Mouse (Mus musculus): ENCODE results near the gene Cd101. TPM values are rescaled to one million over a fixed set of nuclear protein-coding genes. Genes with fewer than 3 reads are reported as not detected.

The Cd101 gene
- polyA plus RNA-seq, 1 experiment from 2014 or later: 0.26 TPM

DNA sequence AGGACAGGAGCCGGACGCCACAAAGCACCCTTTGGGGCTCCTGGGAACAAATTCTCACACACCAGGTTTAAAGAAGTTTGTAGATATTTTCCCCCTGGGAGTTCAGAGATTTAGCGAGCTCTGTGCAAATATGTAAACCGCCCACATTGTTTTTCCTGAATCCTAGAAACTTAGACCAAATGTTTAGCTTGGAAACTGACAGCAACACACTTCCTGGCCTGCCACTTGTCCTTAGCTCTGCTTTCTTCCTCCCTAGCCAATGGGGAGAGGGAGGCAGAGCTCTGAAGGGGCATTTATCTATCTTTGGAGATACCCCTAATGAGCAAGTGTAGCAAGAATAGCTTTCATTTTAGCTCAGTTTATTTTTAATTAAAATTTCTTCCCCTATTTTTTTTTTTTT lies 14.1 kb downstream of the Cd101 start:
- Histone ChIP-seq H3K9ac (ENCODE audit: low read depth, low read length) (0 out of 2 replicates have a peak overlapping the region, but pooled peaks have one; percentile 43), H3K4me2 (no peak overlapping the region; the same call in 1 of the 2 replicates), H3K27me3 (ENCODE audit: control insufficient read depth, insufficient read depth, low read length) (no peaks in the 10 kb centered on the region), H3K4me3 (ENCODE audit: low read depth, low read length) (no peak overlapping the region), H3K9me3 (replicated peaks; ENCODE audit: control insufficient read depth, low read length) (no peaks in the 10 kb centered on the region), H3K27ac (ENCODE audit: low read depth, low read length) (0 out of 2 replicates have a peak overlapping the region, but pooled peaks have one; percentile 7), H3K36me3 (ENCODE audit: control insufficient read depth, insufficient read depth, low read length) (no peaks in the 10 kb centered on the region), H3K4me1 (ENCODE audit: control insufficient read depth, insufficient read depth, low read length) (peaks cover 21% of the 10 kb centered on the region)
- no peak for ATAC-seq (replicated peaks; ENCODE audit: insufficient number of reproducible peaks, low FRiP score, low TSS enrichment)
- WGBS (ENCODE audit: insufficient replicate concordance): 41% methylated on average over 4 of the region's 4 CpGs

DNA sequence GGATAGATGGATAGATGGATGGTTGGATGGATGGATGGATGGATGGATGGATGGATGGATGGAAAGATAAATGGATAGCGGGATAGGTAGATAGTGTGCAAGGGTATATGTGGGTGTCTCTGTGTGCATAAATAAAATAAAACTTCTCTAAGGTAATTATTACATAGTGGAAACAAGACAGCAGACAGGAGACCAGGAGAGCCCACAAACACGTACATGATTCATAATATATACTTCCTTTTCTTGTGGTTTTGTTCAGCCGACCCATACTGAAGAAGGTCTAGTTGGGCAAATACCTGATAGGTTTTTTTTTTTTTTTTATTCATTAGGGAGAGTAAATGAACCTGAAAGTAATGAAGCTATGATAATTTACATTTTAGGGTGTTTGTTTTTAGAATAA lies 15.8 kb downstream of the Cd101 start:
- WGBS (ENCODE audit: insufficient replicate concordance): 87% methylated on average over 3 of the region's 3 CpGs
- no peak for ATAC-seq (replicated peaks; ENCODE audit: insufficient number of reproducible peaks, low FRiP score, low TSS enrichment)
- H3K4me1 ChIP-seq (ENCODE audit: control insufficient read depth, insufficient read depth, low read length): peaks cover 21% of the 10 kb centered on the region
- no peaks in the 10 kb centered on the region for H3K27me3 ChIP-seq (ENCODE audit: control insufficient read depth, insufficient read depth, low read length)
- H3K4me3 ChIP-seq (ENCODE audit: low read depth, low read length): no peak overlapping the region
- H3K36me3 ChIP-seq (ENCODE audit: control insufficient read depth, insufficient read depth, low read length): no peaks in the 10 kb centered on the region
- H3K4me2 ChIP-seq: no peak overlapping the region
- no peak overlapping the region for H3K27ac ChIP-seq (ENCODE audit: low read depth, low read length)
- H3K9me3 ChIP-seq (replicated peaks; ENCODE audit: control insufficient read depth, low read length): no peaks in the 10 kb centered on the region
- H3K9ac ChIP-seq (ENCODE audit: low read depth, low read length): no peak overlapping the region

DNA sequence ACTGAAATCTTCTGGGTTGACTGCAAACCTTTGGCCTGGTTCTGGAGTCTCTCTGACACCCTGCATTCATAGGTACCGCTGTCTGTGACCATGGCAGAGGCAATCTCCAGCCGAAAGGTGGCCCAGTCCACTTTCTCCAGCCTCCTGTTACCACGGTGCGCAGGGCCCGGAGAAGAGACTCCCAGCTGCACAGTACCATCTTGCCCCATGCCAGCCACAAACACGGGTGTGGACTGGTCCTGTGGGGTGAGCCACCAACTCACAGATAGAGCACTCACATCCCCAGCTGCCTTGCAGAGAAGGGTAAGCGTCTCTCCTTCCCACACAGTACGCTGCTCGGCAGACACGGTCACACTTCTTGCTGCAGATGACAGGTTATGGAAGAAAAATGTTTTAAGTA lies 16.4 kb downstream of the Cd101 start:
- Histone ChIP-seq H3K4me2 (no peak overlapping the region), H3K9ac (ENCODE audit: low read depth, low read length) (no peak overlapping the region), H3K27me3 (ENCODE audit: control insufficient read depth, insufficient read depth, low read length) (no peaks in the 10 kb centered on the region), H3K36me3 (ENCODE audit: control insufficient read depth, insufficient read depth, low read length) (no peaks in the 10 kb centered on the region), H3K9me3 (replicated peaks; ENCODE audit: control insufficient read depth, low read length) (no peaks in the 10 kb centered on the region), H3K4me1 (ENCODE audit: control insufficient read depth, insufficient read depth, low read length) (peaks cover 21% of the 10 kb centered on the region), H3K27ac (ENCODE audit: low read depth, low read length) (no peak overlapping the region), H3K4me3 (ENCODE audit: low read depth, low read length) (no peak overlapping the region)
- no peak for ATAC-seq (replicated peaks; ENCODE audit: insufficient number of reproducible peaks, low FRiP score, low TSS enrichment)
- 86% methylated on average over 10 of the region's 10 CpGs for WGBS (ENCODE audit: insufficient replicate concordance)

DNA sequence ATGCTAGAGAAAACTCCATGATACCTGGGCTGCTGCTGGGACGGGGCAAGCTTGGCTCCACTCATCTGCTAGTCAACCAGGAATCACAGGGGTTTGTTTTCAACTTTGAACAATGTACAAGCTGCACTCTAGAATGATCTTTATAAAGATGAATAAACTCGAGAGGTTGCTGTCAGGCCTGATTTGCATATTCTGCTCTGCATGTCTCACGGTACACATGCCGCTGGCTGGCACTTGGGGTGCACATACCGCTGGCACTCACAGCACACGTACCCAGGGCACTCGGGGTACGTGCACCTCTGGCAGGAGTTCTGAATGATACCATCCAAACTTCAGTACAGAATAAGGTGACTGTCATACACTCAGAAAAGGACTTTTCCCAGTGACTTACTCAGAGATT lies 16.8 kb downstream of the Cd101 start:
- 80% methylated on average over 8 of the region's 8 CpGs for WGBS (ENCODE audit: insufficient replicate concordance)
- ATAC-seq (replicated peaks; ENCODE audit: insufficient number of reproducible peaks, low FRiP score, low TSS enrichment): no peak

DNA sequence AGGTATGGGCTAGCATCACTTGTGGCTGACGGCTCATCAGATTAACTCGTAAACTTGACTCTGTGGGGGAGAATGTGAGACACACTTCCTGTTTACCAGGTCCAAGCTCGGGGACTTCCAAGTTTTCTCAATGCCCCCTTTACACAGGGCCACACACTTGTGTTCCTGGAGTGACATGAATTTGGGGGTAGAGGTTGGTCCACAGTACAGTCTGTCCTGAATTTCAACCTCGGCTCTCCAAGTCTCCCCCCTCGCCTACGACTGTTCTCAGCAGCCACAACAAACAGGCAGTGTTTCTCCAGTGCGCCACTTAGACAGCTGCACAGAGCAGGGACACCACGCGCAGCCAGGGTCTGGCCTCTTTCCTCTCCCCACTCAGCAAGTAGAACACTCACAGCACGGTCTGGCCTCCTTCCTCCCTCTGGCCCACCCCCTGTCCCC lies 17.2 kb downstream of the Cd101 start:
- Histone ChIP-seq H3K27ac (ENCODE audit: low read depth, low read length) (no peak overlapping the region), H3K27me3 (ENCODE audit: control insufficient read depth, insufficient read depth, low read length) (no peaks in the 10 kb centered on the region), H3K9ac (ENCODE audit: low read depth, low read length) (no peak overlapping the region), H3K36me3 (ENCODE audit: control insufficient read depth, insufficient read depth, low read length) (no peaks in the 10 kb centered on the region), H3K9me3 (replicated peaks; ENCODE audit: control insufficient read depth, low read length) (no peaks in the 10 kb centered on the region), H3K4me3 (ENCODE audit: low read depth, low read length) (no peak overlapping the region), H3K4me1 (ENCODE audit: control insufficient read depth, insufficient read depth, low read length) (peaks cover 21% of the 10 kb centered on the region), H3K4me2 (no peak overlapping the region)
- 0 out of 2 replicates have a peak, but pooled peaks have one; percentile 22 for ATAC-seq (replicated peaks; ENCODE audit: insufficient number of reproducible peaks, low FRiP score, low TSS enrichment)
- 41% methylated on average over 10 of the region's 10 CpGs for WGBS (ENCODE audit: insufficient replicate concordance)

More for the DNA sequence above, 16.8 kb downstream of the Cd101 start:
- Histone ChIP-seq H3K4me2 (no peak overlapping the region), H3K36me3 (ENCODE audit: control insufficient read depth, insufficient read depth, low read length) (no peaks in the 10 kb centered on the region), H3K4me3 (ENCODE audit: low read depth, low read length) (no peak overlapping the region), H3K9me3 (replicated peaks; ENCODE audit: control insufficient read depth, low read length) (no peaks in the 10 kb centered on the region), H3K27ac (ENCODE audit: low read depth, low read length) (no peak overlapping the region), H3K4me1 (ENCODE audit: control insufficient read depth, insufficient read depth, low read length) (peaks cover 21% of the 10 kb centered on the region), H3K9ac (ENCODE audit: low read depth, low read length) (no peak overlapping the region), H3K27me3 (ENCODE audit: control insufficient read depth, insufficient read depth, low read length) (no peaks in the 10 kb centered on the region)

DNA sequence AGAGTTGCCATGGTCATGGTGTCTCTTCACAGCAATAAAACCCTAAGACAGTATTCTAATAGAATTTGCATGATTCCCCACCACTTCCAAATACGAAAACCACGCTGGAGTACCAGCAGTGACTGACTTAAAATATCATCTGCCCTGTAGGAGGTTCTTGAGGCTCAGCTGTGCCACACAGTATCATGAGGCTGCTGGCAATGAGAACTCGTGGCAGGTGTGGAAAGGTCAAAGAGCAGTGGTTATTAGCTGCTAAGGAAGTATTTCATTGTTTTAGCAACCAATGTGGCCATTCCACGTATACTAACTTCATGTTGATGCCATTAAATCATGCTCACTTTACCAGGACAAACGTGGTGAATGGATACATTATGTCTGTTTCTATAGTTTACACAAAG lies 18.2 kb downstream of the Cd101 start:
- Histone ChIP-seq H3K27ac (ENCODE audit: low read depth, low read length) (no peak overlapping the region), H3K36me3 (ENCODE audit: control insufficient read depth, insufficient read depth, low read length) (no peaks in the 10 kb centered on the region), H3K4me1 (ENCODE audit: control insufficient read depth, insufficient read depth, low read length) (peaks cover 21% of the 10 kb centered on the region), H3K4me3 (ENCODE audit: low read depth, low read length) (no peak overlapping the region), H3K9ac (ENCODE audit: low read depth, low read length) (no peak overlapping the region), H3K27me3 (ENCODE audit: control insufficient read depth, insufficient read depth, low read length) (no peaks in the 10 kb centered on the region), H3K4me2 (no peak overlapping the region), H3K9me3 (replicated peaks; ENCODE audit: control insufficient read depth, low read length) (no peaks in the 10 kb centered on the region)
- no peak for ATAC-seq (replicated peaks; ENCODE audit: insufficient number of reproducible peaks, low FRiP score, low TSS enrichment)
- WGBS (ENCODE audit: insufficient replicate concordance): 71% methylated on average over 5 of the region's 5 CpGs

DNA sequence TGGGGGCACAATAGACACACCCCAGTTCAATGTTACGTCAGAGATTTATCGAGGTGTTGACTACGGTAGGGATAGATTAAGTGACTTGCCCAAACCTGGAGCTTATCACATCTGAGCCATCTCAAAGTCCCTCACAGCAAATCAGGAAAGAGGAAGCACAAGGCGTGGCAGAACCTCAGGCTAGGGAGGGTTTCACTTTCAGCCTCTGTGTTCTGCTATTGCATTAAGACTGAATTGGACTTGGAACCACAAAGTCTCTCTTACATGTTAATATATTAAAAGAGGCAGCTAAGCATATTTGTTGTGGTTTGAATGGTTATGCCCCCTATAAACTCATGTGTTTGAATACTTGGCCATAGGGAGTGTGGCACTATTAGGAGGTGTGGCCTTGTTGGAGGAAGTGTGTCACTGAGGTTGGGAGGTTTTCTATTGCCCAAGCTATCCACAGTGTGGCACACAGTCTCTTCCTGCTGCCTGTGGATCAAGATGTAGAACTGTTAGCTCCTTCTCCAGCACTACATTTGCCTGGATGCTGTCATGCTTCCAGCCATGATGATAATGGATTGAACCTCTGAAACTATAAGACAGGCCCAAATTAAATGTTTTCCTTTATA lies 18.7 kb downstream of the Cd101 start:
- Histone ChIP-seq H3K36me3 (ENCODE audit: control insufficient read depth, insufficient read depth, low read length) (no peaks in the 10 kb centered on the region), H3K27ac (ENCODE audit: low read depth, low read length) (no peak overlapping the region), H3K4me1 (ENCODE audit: control insufficient read depth, insufficient read depth, low read length) (peaks cover 19% of the 10 kb centered on the region), H3K4me3 (ENCODE audit: low read depth, low read length) (no peak overlapping the region), H3K9me3 (replicated peaks; ENCODE audit: control insufficient read depth, low read length) (no peaks in the 10 kb centered on the region), H3K4me2 (no peak overlapping the region), H3K27me3 (ENCODE audit: control insufficient read depth, insufficient read depth, low read length) (no peaks in the 10 kb centered on the region), H3K9ac (ENCODE audit: low read depth, low read length) (no peak overlapping the region)
- WGBS (ENCODE audit: insufficient replicate concordance): 81% methylated on average over 4 of the region's 4 CpGs
- ATAC-seq (replicated peaks; ENCODE audit: insufficient number of reproducible peaks, low FRiP score, low TSS enrichment): no peak

DNA sequence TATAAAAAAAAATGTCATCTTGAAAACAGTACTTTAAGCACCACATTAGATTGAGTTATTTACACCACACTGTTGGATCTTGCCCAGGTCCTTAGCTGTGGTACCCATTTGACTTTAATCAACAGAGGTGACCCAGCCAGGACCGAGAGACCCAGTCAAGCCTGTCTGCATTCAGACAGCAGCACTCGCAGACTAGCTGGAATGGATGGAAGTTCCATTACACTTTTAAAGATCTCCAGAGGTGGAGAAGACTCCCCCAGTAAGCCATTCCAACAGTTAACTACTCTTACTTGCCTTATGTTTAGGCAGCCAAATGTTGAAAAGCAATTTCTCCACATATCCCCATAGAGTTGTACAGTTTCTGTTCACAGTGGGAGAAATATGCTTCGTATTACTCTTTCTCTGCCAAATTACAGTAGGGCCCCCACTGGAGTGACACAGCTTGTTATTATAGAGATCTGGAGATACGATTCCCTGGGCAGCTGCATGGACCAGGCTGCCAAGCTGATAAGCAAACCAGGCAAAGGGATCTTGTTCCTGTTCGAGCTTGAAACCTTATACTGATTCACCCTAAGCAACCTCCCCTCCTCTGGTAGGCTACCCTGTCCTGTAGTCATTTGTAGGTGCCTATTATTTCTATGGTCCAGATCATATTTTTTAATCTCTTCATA lies 22.1 kb downstream of the Cd101 start:
- Histone ChIP-seq H3K27me3 (ENCODE audit: control insufficient read depth, insufficient read depth, low read length) (no peaks in the 10 kb centered on the region), H3K4me2 (no peak overlapping the region), H3K4me1 (ENCODE audit: control insufficient read depth, insufficient read depth, low read length) (peaks cover 5% of the 10 kb centered on the region; the same call in 1 of the 2 replicates), H3K9me3 (replicated peaks; ENCODE audit: control insufficient read depth, low read length) (no peaks in the 10 kb centered on the region), H3K27ac (ENCODE audit: low read depth, low read length) (no peak overlapping the region), H3K4me3 (ENCODE audit: low read depth, low read length) (no peak overlapping the region), H3K36me3 (ENCODE audit: control insufficient read depth, insufficient read depth, low read length) (no peaks in the 10 kb centered on the region), H3K9ac (ENCODE audit: low read depth, low read length) (no peak overlapping the region)
- ATAC-seq (replicated peaks; ENCODE audit: insufficient number of reproducible peaks, low FRiP score, low TSS enrichment): no peak
- WGBS (ENCODE audit: insufficient replicate concordance): 54% methylated on average over 5 of the region's 5 CpGs

DNA sequence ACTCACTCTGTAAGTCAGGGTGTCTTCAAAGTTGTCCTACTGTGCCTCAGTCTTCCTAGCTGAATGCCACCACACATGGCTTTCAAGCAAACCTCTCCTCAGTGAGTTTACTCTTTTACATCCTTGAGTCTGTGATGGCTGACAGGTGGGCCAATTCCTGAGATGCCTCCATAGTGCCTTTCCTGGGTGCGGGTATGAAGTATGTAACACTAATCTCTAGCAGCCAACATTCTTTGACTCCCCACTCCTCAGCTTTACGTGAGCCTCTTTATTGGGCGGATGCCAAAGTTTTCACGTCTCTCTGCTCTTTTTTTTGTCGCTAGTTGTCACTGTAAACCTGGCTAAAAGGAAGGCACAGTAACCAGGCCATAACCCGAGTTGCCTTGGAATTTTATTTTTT lies 24.0 kb downstream of the Cd101 start:
- Histone ChIP-seq H3K27me3 (ENCODE audit: control insufficient read depth, insufficient read depth, low read length) (no peaks in the 10 kb centered on the region), H3K9ac (ENCODE audit: low read depth, low read length) (no peak overlapping the region), H3K9me3 (replicated peaks; ENCODE audit: control insufficient read depth, low read length) (no peaks in the 10 kb centered on the region), H3K4me2 (no peak overlapping the region), H3K27ac (ENCODE audit: low read depth, low read length) (no peak overlapping the region), H3K4me3 (ENCODE audit: low read depth, low read length) (no peak overlapping the region), H3K4me1 (ENCODE audit: control insufficient read depth, insufficient read depth, low read length) (peaks cover 2% of the 10 kb centered on the region; the same call in 1 of the 2 replicates), H3K36me3 (ENCODE audit: control insufficient read depth, insufficient read depth, low read length) (no peaks in the 10 kb centered on the region)
- WGBS (ENCODE audit: insufficient replicate concordance): 65% methylated on average over 6 of the region's 6 CpGs
- no peak for ATAC-seq (replicated peaks; ENCODE audit: insufficient number of reproducible peaks, low FRiP score, low TSS enrichment)

Data from heart, embryonic 11.5 days (tissue).